Mouse (Mus musculus): ENCODE results near the gene A030005L19Rik. TPM values are rescaled to one million over a fixed set of nuclear protein-coding genes. Genes with fewer than 3 reads are reported as not detected.
"Not testable (repeated sequence)": the region's sequence is repeated elsewhere in the genome, so short reads cannot be mapped to it uniquely, and the experiment has no call there.

The A030005L19Rik gene
- under 1 TPM; 0.47 to 0.73 TPM for total RNA-seq (2021)

- intact Hi-C loops (cut with DNase I): no loop called here
- DNase-seq (ENCODE audit: extremely low spot score in 1 of 2, low spot score in 2 of 2): no peak
These were observed at the start of gene A030005L19Rik for GRCm38 (mm10) chr1:82913025-82913424. A030005L19Rik (plus strand) TSS chr1:82913325.

- intact Hi-C loops (cut with DNase I): no loop called here
- DNase-seq (ENCODE audit: extremely low spot score in 1 of 2, low spot score in 2 of 2): no peak
These were observed 42.9 kb upstream of the A030005L19Rik start for GRCm38 (mm10) chr1:82870202-82870601.

DNA sequence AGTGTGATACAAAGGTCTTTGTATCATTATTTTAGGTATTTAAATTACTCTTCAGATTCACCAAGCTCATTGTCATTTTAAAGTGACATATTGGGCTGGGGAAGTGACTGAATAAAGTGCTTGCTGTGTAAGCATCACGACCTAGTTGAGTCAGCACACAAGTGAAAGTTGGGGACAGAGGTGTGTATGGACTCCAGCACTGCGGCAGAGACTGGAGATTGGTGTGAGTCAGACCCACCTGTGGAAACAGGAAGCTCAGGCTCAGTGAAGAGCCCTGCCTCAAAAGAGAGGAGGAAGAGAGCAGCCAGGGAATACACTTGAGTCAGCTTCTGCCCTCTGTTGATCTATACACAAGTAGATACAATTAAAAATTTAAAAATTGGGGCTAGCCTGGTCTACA, 34.0 kb upstream of the A030005L19Rik start:
- DNase-seq (ENCODE audit: extremely low spot score in 1 of 2, low spot score in 2 of 2): no peak
- intact Hi-C loops (cut with DNase I): no loop called here

DNA sequence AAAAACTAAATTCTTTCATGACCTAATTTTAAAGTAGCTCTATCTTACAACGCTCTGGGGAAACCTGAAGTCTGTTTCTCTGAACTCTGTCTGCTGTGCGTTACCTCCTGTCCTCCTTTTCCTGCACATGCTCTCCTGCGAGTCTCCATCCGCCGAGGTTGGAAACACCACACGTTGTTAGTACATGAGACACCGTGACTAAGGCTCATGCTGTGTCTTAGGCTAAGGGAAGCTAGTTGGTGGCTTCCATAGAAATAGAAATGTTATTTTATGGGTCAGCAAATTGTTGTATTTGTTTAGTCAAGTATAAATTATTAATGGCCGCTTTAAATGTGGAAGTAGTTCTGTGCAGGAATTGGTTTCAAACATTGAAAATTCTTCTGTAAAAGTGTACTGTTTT, 32.9 kb upstream of the A030005L19Rik start:
- no peak for DNase-seq (ENCODE audit: extremely low spot score in 1 of 2, low spot score in 2 of 2)
- intact Hi-C loops (cut with DNase I): no loop called here

DNA sequence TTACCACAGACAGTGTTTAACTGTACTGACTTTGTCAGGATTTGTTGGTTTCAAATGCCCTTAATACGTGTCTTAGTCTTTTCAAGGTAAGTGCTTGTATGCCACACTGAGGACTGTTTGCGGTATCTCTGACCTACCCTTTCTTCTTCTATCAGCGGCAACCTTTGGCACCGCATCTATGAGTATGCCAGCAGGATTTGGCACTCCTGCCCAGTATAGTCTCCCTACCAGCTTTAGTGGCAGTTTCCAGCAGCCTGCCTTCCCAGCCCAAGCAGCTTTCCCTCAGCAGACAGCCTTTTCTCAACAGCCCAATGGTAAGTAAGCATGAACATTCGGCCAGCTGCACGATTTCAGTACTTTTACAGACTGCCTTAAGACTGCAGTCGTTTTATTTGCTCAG, 19.9 kb upstream of the A030005L19Rik start:
- no peak for DNase-seq (ENCODE audit: extremely low spot score in 1 of 2, low spot score in 2 of 2)
- intact Hi-C loops (cut with DNase I): no loop called here

GRCm38 (mm10) chr1:82900567-82900966, 12.6 kb upstream of the A030005L19Rik start:
- intact Hi-C loops (cut with DNase I): no loop called here
- no peak for DNase-seq (ENCODE audit: extremely low spot score in 1 of 2, low spot score in 2 of 2)

DNA sequence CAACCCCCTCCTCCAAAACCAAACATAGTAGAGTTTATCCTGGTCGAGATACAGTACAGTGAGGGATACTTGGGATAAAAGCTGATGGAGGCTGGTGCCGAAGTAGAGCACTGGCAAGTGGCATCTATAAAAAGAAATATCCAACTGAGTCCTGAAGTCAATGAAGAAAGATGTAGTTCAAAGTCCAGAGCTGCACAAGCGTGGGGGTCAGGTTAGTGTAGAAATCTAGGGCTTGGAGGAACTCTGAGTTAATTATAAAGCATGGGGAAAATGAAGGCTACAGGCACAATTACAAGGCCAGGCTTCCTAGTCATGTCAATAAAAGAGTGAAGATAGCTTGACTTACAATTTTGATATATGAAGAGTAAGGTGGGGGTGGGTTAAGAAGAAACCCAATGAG, 11.9 kb upstream of the A030005L19Rik start:
- intact Hi-C loops (cut with DNase I): no loop called here
- no peak for DNase-seq (ENCODE audit: extremely low spot score in 1 of 2, low spot score in 2 of 2)

DNA sequence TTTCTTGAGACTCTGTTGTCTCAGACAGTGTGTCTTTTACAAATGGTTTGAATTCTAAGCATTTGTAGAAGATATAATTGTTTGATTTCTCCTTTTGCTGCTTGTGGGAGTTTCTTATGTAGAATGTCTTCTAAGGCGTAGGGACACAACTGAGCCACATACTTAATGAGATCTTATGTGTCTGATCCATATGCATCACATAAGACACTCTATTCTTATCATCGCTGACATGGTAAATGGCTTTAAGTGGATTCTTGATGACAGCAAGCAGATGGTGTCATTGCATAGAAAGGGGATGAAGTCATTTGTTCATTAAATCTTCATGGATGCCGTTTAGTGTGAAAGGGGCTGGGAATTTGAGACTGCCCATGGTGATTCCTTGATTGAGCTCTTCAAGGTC, 7.2 kb upstream of the A030005L19Rik start:
- no peak for DNase-seq (ENCODE audit: extremely low spot score in 1 of 2, low spot score in 2 of 2)
- intact Hi-C loops (cut with DNase I): no loop called here

DNA sequence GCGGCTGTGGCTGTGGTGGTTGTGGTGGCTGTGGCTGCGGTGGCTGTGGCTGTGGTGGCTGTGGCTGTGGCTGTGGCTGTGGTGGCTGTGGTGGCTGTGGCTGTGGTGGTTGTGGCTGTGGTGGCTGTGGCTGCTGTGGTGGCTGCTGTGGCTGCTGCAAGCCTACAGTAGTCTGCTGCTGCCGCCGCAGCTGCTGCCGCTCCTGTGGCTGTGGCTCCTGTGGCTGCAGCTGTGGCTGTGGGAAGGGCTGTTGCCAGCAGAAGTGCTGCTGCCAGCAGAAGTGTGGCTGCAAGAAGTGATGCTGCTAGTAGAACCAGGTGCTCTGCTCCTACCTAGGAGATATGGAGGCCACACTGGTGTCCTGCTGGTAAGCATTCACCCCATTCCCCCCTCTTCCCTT, 309 bp downstream of the A030005L19Rik start:
- intact Hi-C loops (cut with DNase I); DNase-seq (ENCODE audit: extremely low spot score in 1 of 2, low spot score in 2 of 2): not testable (repeated sequence)

- intact Hi-C loops (cut with DNase I): no loop called here
- peak in 1 of 2 experiments; percentile 45 for DNase-seq (ENCODE audit: extremely low spot score in 1 of 2, low spot score in 2 of 2)
These were observed 11.5 kb downstream of the A030005L19Rik start, which contains the start of gene A030014E15Rik for GRCm38 (mm10) chr1:82924650-82925049. A030014E15Rik (plus strand) TSS chr1:82924917.

DNA sequence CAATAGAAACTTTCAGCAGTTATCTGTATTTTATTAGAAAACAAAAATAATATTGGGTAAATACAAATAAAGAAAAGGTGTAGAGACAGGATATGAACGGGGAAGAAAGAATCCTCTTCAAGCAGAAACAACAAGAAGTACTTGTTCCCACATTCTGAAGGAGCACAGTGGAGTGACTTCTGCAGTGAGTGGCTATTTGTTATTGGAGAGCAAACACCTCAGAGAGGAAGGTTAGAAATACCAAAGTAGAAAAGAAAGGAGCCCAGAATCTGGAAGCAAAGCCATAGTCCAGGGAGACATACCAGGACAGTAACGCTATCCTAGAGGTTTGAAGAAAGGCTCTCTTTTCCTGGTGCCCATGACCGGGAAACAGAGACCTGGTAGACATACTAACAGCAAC, 17.4 kb downstream of the A030005L19Rik start:
- intact Hi-C loops (cut with DNase I); DNase-seq (ENCODE audit: extremely low spot score in 1 of 2, low spot score in 2 of 2): not testable (repeated sequence)

GRCm38 (mm10) chr1:82931326-82931725, 18.2 kb downstream of the A030005L19Rik start, which contains the start of gene Gm6217:
Gm6217 (minus strand) TSS chr1:82931399.
- intact Hi-C loops (cut with DNase I): not testable (repeated sequence)

DNA sequence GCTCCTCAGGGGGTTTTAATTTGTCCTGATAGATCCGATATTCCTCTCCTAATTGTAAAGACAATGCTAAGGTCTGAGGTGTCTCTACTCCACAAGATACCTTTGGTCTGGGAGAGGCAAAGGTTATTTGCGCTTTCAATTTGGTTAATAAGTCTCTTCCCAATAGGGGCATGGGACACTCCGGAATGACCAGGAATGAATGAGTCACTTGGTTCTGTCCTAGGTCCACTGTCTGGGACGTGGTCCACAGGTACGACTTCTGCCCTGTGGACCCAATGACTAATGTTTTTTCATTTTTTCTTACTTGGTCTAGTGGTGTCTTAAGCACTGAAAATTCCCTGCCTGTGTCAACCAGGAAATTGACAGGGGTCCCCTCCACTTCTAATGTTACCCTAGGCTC, 25.5 kb downstream of the A030005L19Rik start:
- intact Hi-C loops (cut with DNase I): no loop called here
- no peak for DNase-seq (ENCODE audit: extremely low spot score in 1 of 2, low spot score in 2 of 2)

More at GRCm38 (mm10) chr1:82931326-82931725, 18.2 kb downstream of the A030005L19Rik start, which contains the start of gene Gm6217:
- DNase-seq (ENCODE audit: extremely low spot score in 1 of 2, low spot score in 2 of 2): not testable (repeated sequence)

DNA sequence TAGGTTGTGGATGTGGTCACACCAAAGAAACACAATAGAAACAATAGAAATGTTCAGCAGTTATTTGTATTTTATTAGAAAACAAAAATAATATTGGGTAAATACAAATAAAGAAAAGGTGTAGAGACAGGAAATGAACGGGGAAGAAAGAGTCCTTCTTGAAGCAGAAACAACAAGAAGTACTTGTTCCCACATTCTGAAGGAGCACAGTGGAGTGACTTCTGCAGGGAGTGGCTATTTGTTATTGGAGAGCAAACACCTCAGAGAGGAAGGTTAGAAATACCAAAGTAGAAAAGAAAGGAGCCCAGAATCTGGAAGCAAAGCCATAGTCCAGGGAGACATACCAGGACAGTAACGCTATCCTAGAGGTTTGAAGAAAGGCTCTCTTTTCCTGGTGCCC, 29.4 kb downstream of the A030005L19Rik start:
- intact Hi-C loops (cut with DNase I); DNase-seq (ENCODE audit: extremely low spot score in 1 of 2, low spot score in 2 of 2): not testable (repeated sequence)

- intact Hi-C loops (cut with DNase I); DNase-seq (ENCODE audit: extremely low spot score in 1 of 2, low spot score in 2 of 2): not testable (repeated sequence)
These were observed 30.2 kb downstream of the A030005L19Rik start, which contains the start of gene A030003K21Rik for GRCm38 (mm10) chr1:82943295-82943694. A030003K21Rik (minus strand) TSS chr1:82943388.

DNA sequence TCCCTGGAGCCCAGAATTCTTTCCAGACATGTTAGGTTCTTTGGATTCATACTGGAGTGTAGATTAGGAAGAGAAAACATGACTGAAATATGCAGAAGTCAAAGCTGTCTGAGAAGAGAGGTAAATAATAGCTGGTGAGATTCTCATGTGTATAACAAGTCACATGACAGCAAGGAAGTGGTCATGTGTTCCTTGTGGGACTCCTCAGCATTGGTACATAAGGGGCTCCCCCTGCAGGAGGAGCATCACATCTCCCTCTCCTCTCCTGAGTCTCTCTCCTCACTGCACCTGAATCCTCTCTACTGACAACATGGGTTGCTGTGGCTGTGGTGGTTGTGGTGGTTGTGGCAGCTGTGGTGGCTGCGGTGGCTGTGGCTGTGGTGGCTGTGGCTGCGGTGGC, 32.9 kb downstream of the A030005L19Rik start:
- intact Hi-C loops (cut with DNase I); DNase-seq (ENCODE audit: extremely low spot score in 1 of 2, low spot score in 2 of 2): not testable (repeated sequence)

DNA sequence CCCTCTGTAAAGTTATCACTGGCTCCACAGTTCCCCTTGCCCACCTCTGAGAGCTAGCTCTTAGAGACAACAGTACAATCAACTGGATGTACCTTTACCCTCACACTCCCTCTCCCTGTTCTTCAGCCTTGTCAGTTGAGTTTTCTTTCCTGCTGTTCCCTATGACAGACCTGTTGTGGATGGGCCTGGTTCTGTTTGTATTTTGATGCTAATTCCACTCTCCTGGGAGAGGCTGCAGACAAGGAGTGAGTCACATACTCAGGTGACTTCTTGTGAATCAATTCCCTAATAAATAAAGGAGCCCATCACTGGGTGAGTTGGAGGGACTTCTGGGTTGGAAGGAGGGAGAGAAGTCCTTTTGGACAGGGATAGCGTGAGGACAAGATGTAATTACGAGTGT, 35.5 kb downstream of the A030005L19Rik start:
- DNase-seq (ENCODE audit: extremely low spot score in 1 of 2, low spot score in 2 of 2): no peak
- intact Hi-C loops (cut with DNase I): no loop called here

DNA sequence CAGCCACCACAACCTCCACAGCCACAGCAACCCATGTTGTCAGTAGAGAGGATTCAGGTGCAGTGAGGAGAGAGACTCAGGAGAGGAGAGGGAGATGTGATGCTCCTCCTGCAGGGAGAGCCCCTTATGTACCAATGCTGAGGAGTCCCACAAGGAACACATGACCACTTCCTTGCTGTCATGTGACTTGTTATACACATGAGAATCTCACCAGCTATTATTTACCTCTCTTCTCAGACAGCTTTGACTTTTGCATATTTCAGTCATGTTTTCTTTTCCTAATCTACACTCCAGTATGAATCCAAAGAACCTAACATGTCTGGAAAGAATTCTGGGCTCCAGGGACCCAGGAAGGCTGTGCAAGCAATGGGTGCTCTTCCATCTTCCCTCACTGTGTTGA, 42.8 kb downstream of the A030005L19Rik start, which contains the start of gene Gm7544:
Gm7544 (minus strand) TSS at position 101 of the 400 bp plus-strand sequence.
- intact Hi-C loops (cut with DNase I); DNase-seq (ENCODE audit: extremely low spot score in 1 of 2, low spot score in 2 of 2): not testable (repeated sequence)

GRCm38 (mm10) chr1:82959870-82960385, 46.8 kb downstream of the A030005L19Rik start, which contains the start of gene Gm47955:
Gm47955 (plus strand) TSS chr1:82960286.
- intact Hi-C loops (cut with DNase I): no loop called here
- DNase-seq (ENCODE audit: extremely low spot score in 1 of 2, low spot score in 2 of 2): no peak
